Mouse (Mus musculus) heart, embryonic 11.5 days (tissue): ENCODE measurements at regions not wholly inside any gene's neighbourhood (a gene's known extent, or its start where the extent isn't known, plus 50 kb on each side); places are given as distances from the start of the nearest gene placed in this dataset.

Experiments used
- ATAC-seq: fragments of 200-750 bp; cut with Nextera tagmentation; replicated peaks from 2 replicates; pipeline ENCODE4 v1.8.0; 2017; ENCODE audit warnings: moderate library complexity; ENCODE audit not compliant: insufficient number of reproducible peaks, low FRiP score, low TSS enrichment
- H3K27ac ChIP-seq: fragments of 300-500 bp; sonication (generic); 2 replicates; pipeline ENCODE4 v1.5.1; 2014; ENCODE audit warnings: mild to moderate bottlenecking, low read depth, low read length
- H3K27me3 ChIP-seq: fragments of 300-500 bp; sonication (generic); 2 replicates; pipeline ENCODE4 v1.6.1; 2014; ENCODE audit warnings: mild to moderate bottlenecking, low read length, mixed read lengths; ENCODE audit not compliant: control insufficient read depth, insufficient read depth
- H3K36me3 ChIP-seq: fragments of 300-500 bp; sonication (generic); 2 replicates; pipeline ENCODE4 v1.6.1; 2014; ENCODE audit warnings: mild to moderate bottlenecking, low read length, moderate library complexity, mixed read lengths; ENCODE audit not compliant: control insufficient read depth, insufficient read depth
- H3K4me1 ChIP-seq: fragments of 300-500 bp; sonication (generic); 2 replicates; pipeline ENCODE4 v1.6.1; 2014; ENCODE audit warnings: low read length; ENCODE audit not compliant: control insufficient read depth, insufficient read depth
- H3K4me2 ChIP-seq: fragments of 300-500 bp; sonication (generic); 2 replicates; pipeline ENCODE4 v1.6.1; 2014; ENCODE audit warnings: mild to moderate bottlenecking, moderate library complexity
- H3K4me3 ChIP-seq: fragments of 300-500 bp; sonication (generic); 2 replicates; pipeline ENCODE4 v1.5.1; 2014; ENCODE audit warnings: low read depth, low read length
- H3K9ac ChIP-seq: fragments of 300-500 bp; sonication (generic); 2 replicates; pipeline ENCODE4 v1.6.1; 2014; ENCODE audit warnings: mild to moderate bottlenecking, low read depth, low read length, moderate library complexity
- H3K9me3 ChIP-seq: fragments of 300-500 bp; sonication (generic); replicated peaks from 2 replicates; pipeline ENCODE4 v1.6.1; 2016; ENCODE audit warnings: low read length; ENCODE audit not compliant: control insufficient read depth
- WGBS: fragments of 180-500 bp; shearing (Covaris S2); extraction: QIAGEN DNeasy Blood & Tissue Kit; methylation state at CpG from one replicate; pipeline ENCODE4 v1.1.7; 2014; ENCODE audit not compliant: insufficient replicate concordance; 5-methylcytosine and 5-hydroxymethylcytosine counted together

DNA sequence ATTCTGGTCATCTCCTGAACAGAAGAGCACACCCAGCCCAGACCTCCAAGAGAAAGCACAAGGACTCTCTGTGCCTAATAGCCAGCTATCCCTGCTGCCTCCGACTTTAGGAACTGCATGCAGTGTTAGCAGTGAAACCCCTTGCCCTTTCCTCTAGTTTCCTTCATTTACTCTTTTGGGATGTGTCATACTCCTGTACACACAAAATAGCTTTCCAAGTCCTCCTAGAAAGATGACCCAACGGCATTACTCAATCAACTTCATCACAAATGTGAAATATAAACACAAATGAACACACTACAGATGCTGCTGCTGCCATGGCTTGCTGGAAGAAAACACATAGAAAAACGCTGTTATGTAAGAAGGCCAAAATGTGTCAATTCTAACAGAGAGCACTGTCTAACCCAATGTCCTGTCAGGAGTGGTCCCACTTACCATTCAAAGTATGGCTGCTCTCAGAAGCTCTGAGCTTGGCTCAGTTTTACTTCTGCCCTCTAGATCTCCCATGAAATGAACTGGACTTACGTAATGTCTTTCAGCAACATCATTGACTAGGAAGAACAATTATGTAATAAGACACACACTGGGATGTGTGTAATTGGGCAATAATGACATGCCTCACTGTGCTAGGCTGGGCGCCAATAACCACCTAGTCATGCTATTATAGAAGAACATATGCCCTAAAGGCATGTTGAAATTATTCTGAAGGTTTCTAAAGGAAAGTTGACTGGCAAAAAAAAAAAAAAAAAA is 94.5 kb downstream of the Lmo4 start:
- H3K27me3 ChIP-seq, result no peaks in the 10 kb centered on the region
- H3K4me3 ChIP-seq, result no peak overlapping the region
- no peak overlapping the region for H3K27ac ChIP-seq
- WGBS, result 86% methylated on average over 5 of the region's 5 CpGs
- no peaks in the 10 kb centered on the region for H3K36me3 ChIP-seq
- H3K9ac ChIP-seq, result no peak overlapping the region
- H3K9me3 ChIP-seq, result no peaks in the 10 kb centered on the region
- H3K4me2 ChIP-seq, result no peak overlapping the region
- ATAC-seq, result no peak
- no peaks in the 10 kb centered on the region for H3K4me1 ChIP-seq

DNA sequence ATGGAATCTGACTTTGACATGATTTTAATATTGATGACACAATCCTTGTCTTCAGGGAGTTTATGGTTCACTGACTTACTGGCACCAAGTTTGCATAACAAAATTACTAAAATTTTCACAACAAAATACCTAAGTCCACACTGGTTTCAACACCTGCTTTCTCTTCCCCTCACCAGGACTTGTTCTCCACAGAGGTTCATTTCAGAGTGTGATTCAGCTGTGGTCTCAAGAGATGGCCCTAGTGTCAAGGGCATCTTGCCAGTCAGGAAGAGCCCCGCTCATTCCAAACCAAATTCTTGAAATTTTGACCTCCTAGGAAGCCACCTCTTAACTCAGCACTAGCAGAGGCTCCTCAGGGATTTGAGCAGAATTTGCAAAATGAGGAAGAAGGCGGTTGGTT is 95.3 kb downstream of the Lmo4 start:
- Histone ChIP-seq H3K4me1 (no peaks in the 10 kb centered on the region), H3K4me2 (no peak overlapping the region), H3K9me3 (no peaks in the 10 kb centered on the region), H3K36me3 (no peaks in the 10 kb centered on the region), H3K4me3 (no peak overlapping the region), H3K27ac (no peak overlapping the region), H3K27me3 (no peaks in the 10 kb centered on the region), H3K9ac (no peak overlapping the region)
- WGBS, result 74% methylated on average over 2 of the region's 2 CpGs
- ATAC-seq, result no peak

DNA sequence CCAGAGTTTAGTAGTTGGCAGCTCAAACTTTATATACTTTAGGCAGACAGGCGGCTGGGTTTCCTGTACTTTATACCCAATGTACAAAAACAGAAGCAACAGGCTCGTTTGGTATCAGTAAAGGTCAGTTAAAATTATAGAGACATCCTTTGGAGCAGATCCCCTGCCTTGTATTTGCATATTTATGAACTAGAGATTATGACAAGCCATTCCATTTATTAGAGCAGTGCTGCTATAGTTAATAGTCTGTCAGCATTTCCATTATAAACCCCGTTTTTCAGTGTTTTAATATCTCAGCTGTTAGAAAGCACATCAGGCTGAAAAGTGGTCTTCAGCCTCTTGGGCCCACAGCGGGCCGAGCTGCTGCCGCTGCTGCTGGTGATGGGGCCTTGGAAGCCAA is 96.7 kb downstream of the Lmo4 start:
- no peak overlapping the region for H3K27ac ChIP-seq
- 80% methylated on average over 6 of the region's 6 CpGs for WGBS
- H3K27me3 ChIP-seq, result no peaks in the 10 kb centered on the region
- H3K9ac ChIP-seq, result no peak overlapping the region
- no peak overlapping the region for H3K4me3 ChIP-seq
- no peak overlapping the region for H3K4me2 ChIP-seq
- no peaks in the 10 kb centered on the region for H3K4me1 ChIP-seq
- no peak for ATAC-seq
- no peaks in the 10 kb centered on the region for H3K36me3 ChIP-seq
- H3K9me3 ChIP-seq, result no peaks in the 10 kb centered on the region

DNA sequence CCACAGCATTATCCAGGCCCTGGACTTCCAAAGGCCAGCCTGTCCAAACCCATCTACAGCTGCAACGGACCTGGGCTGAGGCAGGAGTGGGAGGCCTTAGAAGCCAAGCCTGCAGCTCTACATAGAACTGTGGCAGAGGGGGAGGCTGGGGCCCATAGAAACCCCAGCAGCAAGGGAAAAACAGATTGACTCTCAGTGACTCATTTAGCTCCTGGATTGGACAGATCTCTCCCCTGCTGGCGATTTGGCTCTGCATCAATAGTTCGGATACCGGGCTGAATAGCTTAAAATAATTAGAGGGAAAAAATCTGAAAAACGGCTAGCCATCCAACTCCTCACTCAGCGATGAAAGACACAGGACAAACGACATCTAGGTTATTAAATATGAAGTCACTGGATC is 97.4 kb downstream of the Lmo4 start:
- H3K27me3 ChIP-seq, result no peaks in the 10 kb centered on the region
- 77% methylated on average over 7 of the region's 7 CpGs for WGBS
- H3K4me3 ChIP-seq, result no peak overlapping the region
- H3K27ac ChIP-seq, result no peak overlapping the region
- H3K36me3 ChIP-seq, result no peaks in the 10 kb centered on the region
- H3K9me3 ChIP-seq, result no peaks in the 10 kb centered on the region
- no peak overlapping the region for H3K4me2 ChIP-seq
- ATAC-seq, result no peak
- H3K9ac ChIP-seq, result no peak overlapping the region
- H3K4me1 ChIP-seq, result no peaks in the 10 kb centered on the region

DNA sequence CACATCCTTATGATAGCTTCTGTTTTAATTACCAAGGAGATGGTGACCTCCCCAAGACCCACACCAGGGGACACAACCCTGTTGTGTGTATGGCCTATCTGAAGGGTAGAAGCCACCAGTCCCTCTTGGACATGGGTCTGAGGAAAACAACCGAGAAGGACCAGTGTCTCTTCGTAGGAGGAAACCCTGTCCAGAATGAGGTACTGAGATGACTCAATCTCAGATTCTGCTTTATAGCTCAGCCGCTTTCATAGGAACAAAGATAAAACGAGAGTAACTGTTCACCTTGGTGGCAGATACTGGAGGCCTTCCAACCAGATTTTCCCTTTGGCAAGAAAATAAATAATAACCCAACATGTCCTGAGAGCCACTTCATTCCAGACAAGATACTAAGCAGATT is 100.7 kb downstream of the Lmo4 start:
- Histone ChIP-seq H3K9me3 (no peaks in the 10 kb centered on the region), H3K4me1 (no peaks in the 10 kb centered on the region), H3K27me3 (no peaks in the 10 kb centered on the region), H3K9ac (no peak overlapping the region), H3K4me2 (no peak overlapping the region), H3K36me3 (no peaks in the 10 kb centered on the region), H3K27ac (no peak overlapping the region), H3K4me3 (no peak overlapping the region)
- 67% methylated on average over 4 of the region's 4 CpGs for WGBS
- no peak for ATAC-seq

DNA sequence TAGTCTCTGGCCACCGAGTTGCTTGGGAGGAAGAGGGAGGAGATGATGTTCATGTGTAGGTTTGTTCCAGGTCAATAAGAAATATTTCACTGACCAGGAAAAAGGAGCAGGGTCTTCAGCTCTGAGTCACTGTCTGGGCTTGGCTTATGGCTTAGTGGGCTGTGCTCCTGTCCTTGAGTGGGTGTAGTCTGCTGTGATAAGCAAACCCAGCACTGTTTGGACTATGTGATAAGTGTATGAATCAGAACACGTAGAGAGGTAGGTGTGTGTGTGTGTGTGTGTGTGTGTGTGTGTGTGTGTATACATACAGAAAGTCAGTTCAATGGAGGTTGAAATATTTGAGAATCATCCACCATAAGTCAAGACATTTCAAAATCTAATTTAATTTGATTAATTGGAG is 105.6 kb downstream of the Lmo4 start:
- H3K4me3 ChIP-seq, result no peak overlapping the region
- H3K9me3 ChIP-seq, result no peaks in the 10 kb centered on the region
- H3K27me3 ChIP-seq, result no peaks in the 10 kb centered on the region
- WGBS, result 43% methylated on average over 2 of the region's 2 CpGs
- 0 out of 2 replicates have a peak, but pooled peaks cover 7% of the 10 kb centered on the region for H3K4me1 ChIP-seq
- no peak overlapping the region for H3K4me2 ChIP-seq
- no peak overlapping the region for H3K27ac ChIP-seq
- no peaks in the 10 kb centered on the region for H3K36me3 ChIP-seq
- no peak overlapping the region for H3K9ac ChIP-seq
- no peak for ATAC-seq

DNA sequence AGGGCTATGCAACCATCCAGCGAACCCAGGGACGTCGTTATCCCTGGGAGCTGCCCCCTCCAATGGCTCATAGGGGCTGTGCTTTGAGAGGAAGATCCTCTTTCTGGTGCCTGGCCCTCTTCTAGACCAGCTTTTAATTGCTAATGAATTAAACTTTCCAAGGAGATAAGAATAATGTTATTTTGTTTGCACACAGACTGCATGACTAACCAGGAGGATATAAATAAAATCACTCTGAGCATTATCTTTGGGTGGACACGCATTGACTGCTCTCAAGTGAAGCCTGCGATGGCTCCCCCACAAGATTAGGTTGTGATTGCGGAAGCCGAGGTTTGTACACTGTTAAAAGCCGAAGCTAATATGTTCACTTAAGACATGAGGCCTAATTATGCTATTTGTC is 106.3 kb downstream of the Lmo4 start:
- Histone ChIP-seq H3K36me3 (no peaks in the 10 kb centered on the region), H3K9ac (no peak overlapping the region), H3K4me2 (no peak overlapping the region; the same call in 1 of the 2 replicates), H3K4me1 (0 out of 2 replicates have a peak, but pooled peaks cover 7% of the 10 kb centered on the region), H3K4me3 (no peak overlapping the region), H3K27me3 (no peaks in the 10 kb centered on the region), H3K27ac (no peak overlapping the region), H3K9me3 (no peaks in the 10 kb centered on the region)
- WGBS, result 40% methylated on average over 8 of the region's 8 CpGs
- ATAC-seq, result no peak

DNA sequence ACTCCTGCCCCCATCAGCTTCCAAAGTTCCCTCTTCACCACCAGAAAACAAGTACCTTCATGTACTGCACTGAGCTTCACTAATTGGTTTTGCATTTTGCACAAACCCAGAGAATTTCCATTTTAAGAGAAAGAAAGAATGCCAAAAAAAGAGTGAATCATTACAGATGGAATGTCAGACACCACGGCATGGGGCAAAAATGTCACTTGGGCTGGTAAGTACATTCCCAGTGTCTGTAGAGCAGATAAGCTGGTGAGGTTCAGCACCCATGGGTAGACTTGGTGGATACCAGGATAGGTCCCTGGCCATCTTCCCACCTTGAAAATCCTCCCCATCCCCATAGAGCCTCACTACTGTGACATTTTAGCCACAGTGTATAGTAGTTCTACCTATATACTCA is 113.8 kb downstream of the Lmo4 start:
- no peak overlapping the region for H3K4me2 ChIP-seq
- H3K27me3 ChIP-seq, result no peaks in the 10 kb centered on the region
- no peak for ATAC-seq
- no peak overlapping the region for H3K27ac ChIP-seq
- no peak overlapping the region for H3K4me3 ChIP-seq
- H3K4me1 ChIP-seq, result peaks cover 3% of the 10 kb centered on the region; the same call in 1 of the 2 replicates
- no peaks in the 10 kb centered on the region for H3K9me3 ChIP-seq
- WGBS, result 69% methylated on average over 1 of the region's 1 CpGs
- no peak overlapping the region for H3K9ac ChIP-seq
- no peaks in the 10 kb centered on the region for H3K36me3 ChIP-seq

DNA sequence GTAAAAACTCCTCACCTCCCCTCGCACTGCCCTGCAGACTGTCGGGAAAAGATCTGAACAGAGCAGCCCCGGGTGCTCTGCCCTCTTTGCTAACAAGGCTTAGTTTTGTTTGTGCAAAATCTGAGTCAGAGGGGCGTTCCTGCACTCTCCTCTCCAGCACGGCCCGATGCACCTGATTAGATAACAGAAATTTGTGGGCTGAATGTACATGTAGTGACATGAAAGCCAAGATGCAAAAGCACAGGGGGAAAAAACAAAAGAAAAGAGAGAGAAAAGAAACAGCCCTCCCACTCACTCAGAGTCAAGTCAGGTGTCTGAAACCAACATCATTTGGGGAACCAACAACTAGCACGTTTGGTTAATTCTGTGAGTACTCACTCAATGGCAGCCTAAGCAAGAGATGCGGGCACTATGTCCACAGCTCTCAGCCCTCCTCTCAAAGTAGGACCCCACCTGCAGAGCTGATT is 115.2 kb downstream of the Lmo4 start:
- no peak for ATAC-seq
- peaks cover 3% of the 10 kb centered on the region; the same call in 1 of the 2 replicates for H3K4me1 ChIP-seq
- no peaks in the 10 kb centered on the region for H3K27me3 ChIP-seq
- no peak overlapping the region for H3K9ac ChIP-seq
- H3K4me3 ChIP-seq, result no peak overlapping the region
- H3K27ac ChIP-seq, result no peak overlapping the region
- H3K9me3 ChIP-seq, result no peaks in the 10 kb centered on the region
- 27% methylated on average over 8 of the region's 8 CpGs for WGBS
- H3K36me3 ChIP-seq, result no peaks in the 10 kb centered on the region
- H3K4me2 ChIP-seq, result no peak overlapping the region
